Mouse (Mus musculus) left cerebral cortex, postnatal 36 days (tissue): ENCODE data around the gene Ninj2. TPM values are rescaled to one million over a fixed set of nuclear protein-coding genes. Genes with fewer than 3 reads are reported as not detected.

ENCODE experiments used
- DNase-seq, 2 experiments: peaks; one replicate each; pipeline ENCODE4 v3.0.0; 2021 to 2022; ENCODE audit warnings: low spot score in 2 of 2, mixed read lengths in 1 of 2
- intact Hi-C: fragments of 180-260 bp; cut with DNase I; formaldehyde crosslinking; loops from one replicate; pipeline ENCODE4 v1.15.1; 2025
- total RNA-seq, 2 experiments: library from RNA; stranded (reverse); gene quantifications; 2 replicates each; pipeline ENCODE4 v1.2.3; 2021

The Ninj2 gene
- total RNA-seq, 2 experiments from 2014 or later = 0.66 to 1.8 TPM

- no peak for DNase-seq
- intact Hi-C loops = no loop called here
Measured at GRCm38 (mm10) chr6:120227068-120227467, 133.9 kb downstream of the Ninj2 start.

- intact Hi-C loops = no loop called here
Measured at GRCm38 (mm10) chr6:120229806-120230205, 136.7 kb downstream of the Ninj2 start.

GRCm38 (mm10) chr6:120230441-120230840, 137.3 kb downstream of the Ninj2 start:
- DNase-seq = no peak
- intact Hi-C loops = no loop called here

More at GRCm38 (mm10) chr6:120229806-120230205, 136.7 kb downstream of the Ninj2 start:
- no peak for DNase-seq

- no peak for DNase-seq
- intact Hi-C loops = no loop called here
Measured at GRCm38 (mm10) chr6:120232885-120233284, 139.7 kb downstream of the Ninj2 start.

- DNase-seq = no peak
- intact Hi-C loops = no loop called here
Measured at GRCm38 (mm10) chr6:120235874-120236273, 142.7 kb downstream of the Ninj2 start.

- DNase-seq = no peak
- intact Hi-C loops = no loop called here
Measured at GRCm38 (mm10) chr6:120240461-120240860, 147.3 kb downstream of the Ninj2 start.

- DNase-seq = no peak
- intact Hi-C loops = no loop called here
Measured at GRCm38 (mm10) chr6:120241453-120241852, 148.3 kb downstream of the Ninj2 start.

GRCm38 (mm10) chr6:120242530-120242929, 149.4 kb downstream of the Ninj2 start:
- no peak for DNase-seq
- intact Hi-C loops = no loop called here

GRCm38 (mm10) chr6:120243250-120243649, 150.1 kb downstream of the Ninj2 start:
- no peak for DNase-seq
- intact Hi-C loops = no loop called here

GRCm38 (mm10) chr6:120246676-120247075, 153.5 kb downstream of the Ninj2 start:
- intact Hi-C loops = no loop called here
- DNase-seq = no peak

- DNase-seq = no peak
- intact Hi-C loops = no loop called here
Measured at GRCm38 (mm10) chr6:120249831-120250230, 156.7 kb downstream of the Ninj2 start.

Other genes starting within 250 kb of the Ninj2 start
- 10 to 100 TPM; 46.0 to 54.0 TPM for gene Erc1, start 245.2 kb upstream of the Ninj2 start, total RNA-seq
- 10 to 100 TPM; 37.8 to 51.5 TPM for gene Rad52, start 190.7 kb upstream of the Ninj2 start, total RNA-seq
- 100 to 1,000 TPM; 152 to 184 TPM for gene Wnk1, start 54.7 kb upstream of the Ninj2 start, total RNA-seq
- gene D330020A13Rik, start 201.0 kb downstream of the Ninj2 start, total RNA-seq = not detected
- gene B4galnt3, start 201.2 kb downstream of the Ninj2 start, total RNA-seq = under 1 TPM; 0.84 to 0.94 TPM